Mouse (Mus musculus): ENCODE data around the gene Helb.
"Not testable (repeated sequence)": the region's sequence is repeated elsewhere in the genome, so short reads cannot be mapped to it uniquely, and the experiment has no call there.

Helb gene

GRCm38 (mm10) chr10:120112507-120113396 lies at the start of gene Helb:
TSS of gene Helb (minus strand) at chr10:120112987.
- DNase-seq, result peak; percentile 99

GRCm38 (mm10) chr10:120160533-120160932 lies 47.7 kb upstream of the Helb start:
- no peak for DNase-seq

DNA sequence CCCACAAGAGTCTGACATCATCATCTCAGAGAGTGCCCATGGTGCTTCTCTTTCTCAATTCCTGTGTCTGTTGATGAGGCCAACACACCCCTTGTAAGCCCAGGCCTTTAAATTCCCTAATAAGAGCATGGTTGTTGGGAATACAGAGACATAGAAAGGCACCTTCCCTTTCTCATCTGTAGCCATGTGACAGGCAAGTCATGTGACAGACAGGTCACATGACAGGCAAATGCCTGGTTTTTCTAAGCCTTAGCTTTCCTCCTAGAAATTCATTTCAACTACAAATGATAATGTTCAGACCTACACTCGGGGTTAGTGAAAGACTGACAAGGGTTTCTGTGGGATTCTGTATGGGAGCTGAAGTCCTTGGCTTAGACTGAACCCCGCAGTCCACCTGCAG lies 41.1 kb upstream of the Helb start:
- DNase-seq, result no peak

DNA sequence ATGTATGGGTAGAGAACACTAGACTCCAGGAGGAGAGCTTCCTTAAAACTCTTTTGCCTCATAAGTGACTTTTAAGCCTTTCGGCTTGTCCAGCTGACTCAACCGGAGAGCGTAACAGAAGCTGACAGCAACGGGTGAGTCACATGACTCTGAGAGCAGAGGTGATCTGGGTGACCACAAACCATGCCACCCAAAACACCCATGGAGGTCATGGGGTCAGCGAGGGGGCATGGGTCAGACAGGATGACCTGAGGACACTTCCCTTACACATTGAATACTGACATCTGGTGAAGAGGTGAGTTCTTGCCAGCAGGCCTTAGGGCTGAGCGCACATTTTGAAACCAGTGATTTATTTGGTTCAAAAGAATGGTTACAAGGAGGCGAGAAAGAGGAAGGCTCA lies 38.9 kb upstream of the Helb start:
- DNase-seq, result no peak

- no peak for DNase-seq
Measured at GRCm38 (mm10) chr10:120140916-120141516, 28.2 kb upstream of the Helb start.

DNA sequence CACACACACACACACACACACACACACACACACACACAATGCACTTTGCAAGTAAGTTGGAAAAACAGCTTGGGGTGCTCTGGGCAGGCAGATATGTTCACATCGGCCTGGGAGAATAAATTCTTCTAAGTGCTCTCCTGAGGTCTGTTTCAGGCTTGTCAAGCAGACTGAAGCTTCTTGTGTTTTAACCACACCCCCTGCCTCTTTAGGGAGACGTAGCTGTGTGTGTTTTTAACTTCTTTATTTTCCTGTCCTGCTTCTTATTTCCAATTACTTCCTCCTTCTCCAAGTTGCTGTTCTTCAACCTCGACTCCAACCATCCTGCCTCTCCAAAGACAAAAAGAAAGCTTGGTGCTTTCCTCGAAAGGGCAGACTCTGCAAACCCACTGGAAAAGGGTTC lies 27.4 kb upstream of the Helb start:
- DNase-seq, result no peak

GRCm38 (mm10) chr10:120136020-120136562 lies 23.3 kb upstream of the Helb start:
- DNase-seq, result no peak

- DNase-seq, result no peak
Measured at GRCm38 (mm10) chr10:120133697-120134096, 20.9 kb upstream of the Helb start.

GRCm38 (mm10) chr10:120130621-120131020 lies 17.8 kb upstream of the Helb start:
- DNase-seq, result peak; percentile 69

DNA sequence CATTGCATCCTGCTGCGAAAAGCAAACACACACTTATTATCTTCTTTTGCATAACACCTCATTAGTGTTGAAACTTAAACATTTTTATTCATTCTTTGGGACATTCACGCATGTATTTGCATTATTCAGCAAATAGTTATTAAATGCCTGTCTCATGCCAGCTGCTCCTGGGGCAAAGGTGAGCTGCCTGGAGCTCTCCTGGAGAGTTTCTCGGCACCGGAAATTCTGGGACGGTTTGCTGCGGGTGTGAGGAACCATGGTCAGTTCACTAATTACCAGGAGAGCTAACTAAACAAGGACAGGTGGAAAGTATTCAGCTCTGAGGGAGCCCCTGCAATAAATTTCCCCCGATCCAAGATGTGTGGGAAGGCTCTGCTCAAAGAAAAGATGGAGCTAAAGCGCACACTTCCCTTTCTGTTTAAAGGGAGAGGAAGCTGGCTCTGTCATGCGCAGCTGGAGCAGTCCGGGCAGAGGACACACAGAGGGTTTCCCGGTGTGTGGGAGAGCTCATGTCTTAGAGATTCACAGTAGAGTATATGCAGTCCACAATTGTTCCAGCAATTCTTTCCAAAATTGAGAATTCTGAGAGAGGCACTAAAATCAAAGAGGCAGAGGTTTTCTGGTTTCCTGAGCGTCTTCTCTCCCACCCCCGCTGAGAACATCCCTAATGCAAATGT lies 16.0 kb upstream of the Helb start:
- DNase-seq, result peak; percentile 72

GRCm38 (mm10) chr10:120125465-120125857 lies 12.7 kb upstream of the Helb start:
- DNase-seq, result no peak

GRCm38 (mm10) chr10:120124801-120125464 lies 12.1 kb upstream of the Helb start:
- peak; percentile 90 for DNase-seq

- DNase-seq, result no peak
Measured at GRCm38 (mm10) chr10:120123721-120124120, 10.9 kb upstream of the Helb start.

- no peak for DNase-seq
Measured at GRCm38 (mm10) chr10:120115249-120115648, 2.5 kb upstream of the Helb start.

- no peak for DNase-seq
Measured at GRCm38 (mm10) chr10:120114493-120114892, 1.7 kb upstream of the Helb start.

- DNase-seq, result no peak
Measured at GRCm38 (mm10) chr10:120113980-120114379, 1.2 kb upstream of the Helb start.

- DNase-seq, result not testable (repeated sequence)
Measured at GRCm38 (mm10) chr10:120113482-120113881, 695 bp upstream of the Helb start.

GRCm38 (mm10) chr10:120111691-120112319 lies 982 bp downstream of the Helb start:
- DNase-seq, result no peak

- DNase-seq, result no peak
Measured at GRCm38 (mm10) chr10:120100806-120101205, 12.0 kb downstream of the Helb start.

- DNase-seq, result no peak
Measured at GRCm38 (mm10) chr10:120097564-120097963, 15.2 kb downstream of the Helb start.

DNA sequence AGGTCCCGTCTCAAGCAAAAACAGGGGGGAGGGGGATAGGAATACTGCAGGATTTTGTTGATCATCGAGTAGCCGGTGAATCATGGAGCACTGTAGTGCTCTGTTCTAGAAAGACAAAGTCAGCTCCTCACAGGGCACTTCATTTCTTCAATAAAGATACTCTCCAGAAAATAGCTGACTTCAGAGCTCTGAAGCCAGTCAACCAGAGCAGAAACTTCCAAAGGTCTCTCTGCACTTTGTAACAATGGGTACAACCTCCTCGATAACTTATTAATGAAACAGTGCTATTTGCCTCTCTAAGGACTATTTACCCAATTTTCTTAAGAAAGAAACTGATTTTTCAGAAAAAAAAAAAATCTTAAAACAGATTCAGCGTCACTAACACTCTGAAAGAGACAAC lies 17.1 kb downstream of the Helb start:
- DNase-seq, result peak; percentile 80

- DNase-seq, result no peak
Measured at GRCm38 (mm10) chr10:120095136-120095535, 17.7 kb downstream of the Helb start.

Data from kidney, adult 9 months (tissue).